In genomic region chr5:111454240-111454639, GRCm38 (mm10) we compare ENCODE assay signal across 20 mouse cellular contexts.
"Had no signal": no experiment of that assay in that cellular context is flagged by ENCODE, and none has a peak within 500 bp of the region (broad histone marks: within the 10 kb centered on the region; RNA-seq: fewer than 3 reads in every experiment).

No protein-coding gene starts in this region.

- H3K36me3 ChIP-seq: liver, embryonic 13.5 days; stomach, embryonic 15.5 days had no signal

- H3K9ac ChIP-seq: intestine, embryonic 15.5 days; limb, embryonic 13.5 days; liver, embryonic 13.5 days; lung, embryonic 15.5 days; neural tube, embryonic 12.5 days; neural tube, embryonic 15.5 days; stomach, embryonic 15.5 days had no signal

- H3K9me3 ChIP-seq: intestine, embryonic 15.5 days; limb, embryonic 10.5 days; liver, embryonic 13.5 days; lung, embryonic 15.5 days; neural tube, embryonic 12.5 days; neural tube, embryonic 15.5 days; stomach, embryonic 15.5 days had no signal

- H3K4me1 ChIP-seq: intestine, embryonic 15.5 days; lung, embryonic 15.5 days; neural tube, embryonic 15.5 days; stomach, embryonic 15.5 days had no signal

- H3K4me2 ChIP-seq: intestine, embryonic 15.5 days; limb, embryonic 13.5 days; liver, embryonic 13.5 days; lung, embryonic 15.5 days; midbrain, embryonic 11.5 days; neural tube, embryonic 12.5 days; neural tube, embryonic 15.5 days; stomach, embryonic 15.5 days had no signal

- H3K4me3 ChIP-seq: intestine, embryonic 15.5 days; layer of hippocampus, adult 2 months; limb, embryonic 10.5 days; limb, embryonic 13.5 days; liver, embryonic 13.5 days; lung, embryonic 15.5 days; neural tube, embryonic 12.5 days; neural tube, embryonic 15.5 days; stomach, embryonic 15.5 days had no signal

- H3K27me3 ChIP-seq: intestine, embryonic 15.5 days; limb, embryonic 13.5 days; liver, embryonic 13.5 days; lung, embryonic 15.5 days; neural tube, embryonic 12.5 days; neural tube, embryonic 15.5 days; stomach, embryonic 15.5 days had no signal

- H3K27ac ChIP-seq: intestine, embryonic 15.5 days; layer of hippocampus, adult 2 months; limb, embryonic 10.5 days; limb, embryonic 13.5 days; liver, embryonic 13.5 days; lung, embryonic 15.5 days; neural tube, embryonic 12.5 days; neural tube, embryonic 15.5 days; stomach, embryonic 15.5 days had no signal

- ATAC-seq: intestine, embryonic 15.5 days had no signal

- DNase-seq: kidney, adult 11 months; kidney, adult 8-10 months; kidney, postnatal 25 days; layer of hippocampus, adult 9-11 months; liver, embryonic 13.5 days; lung, adult 18-20 months; lung, postnatal 10 days; lung, postnatal 4 days; midbrain, embryonic 14.5 days; right cerebral cortex, postnatal 25 days; spleen, adult 18-20 months had no signal
